Mouse (Mus musculus): ENCODE measurements at regions not wholly inside any gene's neighbourhood (a gene's known extent, or its start where the extent isn't known, plus 50 kb on each side); places are given as distances from the start of the nearest gene placed in this dataset.
"Not testable (repeated sequence)": the region's sequence is repeated elsewhere in the genome, so short reads cannot be mapped to it uniquely, and the experiment has no call there.

- DNase-seq (ENCODE audit: low read depth, low spot score) = no peak
Measured at GRCm38 (mm10) chr12:93812963-93813733, 1878.9 kb upstream of the Flrt2 start.

GRCm38 (mm10) chr12:93850944-93851520 is 1841.0 kb upstream of the Flrt2 start:
- peak; percentile 10 for DNase-seq (ENCODE audit: low read depth, low spot score)

GRCm38 (mm10) chr12:93851660-93852059 is 1840.4 kb upstream of the Flrt2 start:
- no peak for DNase-seq (ENCODE audit: low read depth, low spot score)

GRCm38 (mm10) chr12:93885946-93886345 is 1806.1 kb upstream of the Flrt2 start:
- DNase-seq (ENCODE audit: low read depth, low spot score) = no peak

GRCm38 (mm10) chr12:93890109-93890508 is 1801.9 kb upstream of the Flrt2 start:
- DNase-seq (ENCODE audit: low read depth, low spot score) = no peak

- DNase-seq (ENCODE audit: low read depth, low spot score) = not testable (repeated sequence)
Measured at GRCm38 (mm10) chr12:93928541-93929238, 1763.3 kb upstream of the Flrt2 start.

GRCm38 (mm10) chr12:93929239-93929563 is 1762.8 kb upstream of the Flrt2 start:
- DNase-seq (ENCODE audit: low read depth, low spot score) = not testable (repeated sequence)

GRCm38 (mm10) chr12:93930242-93930641 is 1761.8 kb upstream of the Flrt2 start:
- DNase-seq (ENCODE audit: low read depth, low spot score) = not testable (repeated sequence)

- DNase-seq (ENCODE audit: low read depth, low spot score) = no peak
Measured at GRCm38 (mm10) chr12:93960869-93961268, 1731.2 kb upstream of the Flrt2 start.

- no peak for DNase-seq (ENCODE audit: low read depth, low spot score)
Measured at GRCm38 (mm10) chr12:93981307-93981706, 1710.7 kb upstream of the Flrt2 start.

- DNase-seq (ENCODE audit: low read depth, low spot score) = no peak
Measured at GRCm38 (mm10) chr12:93991531-93991930, 1700.5 kb upstream of the Flrt2 start.

- no peak for DNase-seq (ENCODE audit: low read depth, low spot score)
Measured at GRCm38 (mm10) chr12:93993875-93994274, 1698.2 kb upstream of the Flrt2 start.

- DNase-seq (ENCODE audit: low read depth, low spot score) = no peak
Measured at GRCm38 (mm10) chr12:94015946-94016345, 1676.1 kb upstream of the Flrt2 start.

GRCm38 (mm10) chr12:94031364-94031763 is 1660.7 kb upstream of the Flrt2 start:
- peak; percentile 34 for DNase-seq (ENCODE audit: low read depth, low spot score)

- no peak for DNase-seq (ENCODE audit: low read depth, low spot score)
Measured at GRCm38 (mm10) chr12:94047972-94048371, 1644.1 kb upstream of the Flrt2 start.

GRCm38 (mm10) chr12:94057767-94058166 is 1634.3 kb upstream of the Flrt2 start:
- DNase-seq (ENCODE audit: low read depth, low spot score) = no peak

GRCm38 (mm10) chr12:94059641-94060040 is 1632.4 kb upstream of the Flrt2 start:
- DNase-seq (ENCODE audit: low read depth, low spot score) = no peak

- DNase-seq (ENCODE audit: low read depth, low spot score) = no peak
Measured at GRCm38 (mm10) chr12:94060336-94060735, 1631.7 kb upstream of the Flrt2 start.

GRCm38 (mm10) chr12:94066444-94067152 is 1625.4 kb upstream of the Flrt2 start:
- peak; percentile 26 for DNase-seq (ENCODE audit: low read depth, low spot score)

GRCm38 (mm10) chr12:94070940-94071505 is 1621.0 kb upstream of the Flrt2 start:
- peak; percentile 30 for DNase-seq (ENCODE audit: low read depth, low spot score)

- no peak for DNase-seq (ENCODE audit: low read depth, low spot score)
Measured at GRCm38 (mm10) chr12:94105582-94106162, 1586.4 kb upstream of the Flrt2 start.

Data from forelimb bud, embryonic 11.5 days (tissue).